Comparison of ENCODE assay signal across 22 mouse cellular contexts in genomic region chr3:85469711-85470110, GRCm38 (mm10).
A peak's percentile ranks its signal among the peaks of the same experiment; 100 is the strongest.
DNase-seq lines count a peak whose midpoint lies in the region; ATAC-seq lines count a peak whose summit lies in the region.
"Had no signal": no experiment of that assay in that cellular context is flagged by ENCODE, and none has a peak within 500 bp of the region (broad histone marks: within the 10 kb centered on the region; RNA-seq: fewer than 3 reads in every experiment).

No protein-coding gene starts in this region.

- no peak overlapping the region for H3K4me3 ChIP-seq in kidney, embryonic 14.5 days (ENCODE audit: low read length)
- H3K4me3 ChIP-seq: heart, embryonic 12.5 days; midbrain, embryonic 12.5 days; neural tube, embryonic 12.5 days had no signal

- H3K27ac ChIP-seq in kidney, embryonic 14.5 days (ENCODE audit: low read depth, low read length) = no peak overlapping the region
- H3K27ac ChIP-seq: midbrain, embryonic 12.5 days; neural tube, embryonic 12.5 days had no signal

- no peak overlapping the region for H3K9ac ChIP-seq in kidney, embryonic 14.5 days (ENCODE audit: low read depth, low read length)
- H3K9ac ChIP-seq: midbrain, embryonic 12.5 days; neural tube, embryonic 12.5 days had no signal

- H3K36me3 ChIP-seq in kidney, embryonic 14.5 days (ENCODE audit: control insufficient read depth, insufficient read depth, low read length) = no peaks in the 10 kb centered on the region
- H3K36me3 ChIP-seq: heart, embryonic 12.5 days; midbrain, embryonic 12.5 days; neural tube, embryonic 12.5 days had no signal

- H3K4me2 ChIP-seq in kidney, embryonic 14.5 days (replicated peaks; ENCODE audit: low read depth, low read length) = no peak overlapping the region
- H3K4me2 ChIP-seq: heart, embryonic 12.5 days; midbrain, embryonic 12.5 days; neural tube, embryonic 12.5 days had no signal

- ATAC-seq in kidney, embryonic 14.5 days (ENCODE audit: low FRiP score, low TSS enrichment) = no peak
- ATAC-seq in monocyte, adult 5-6 weeks (replicated peaks; ENCODE audit: insufficient number of reproducible peaks, low FRiP score, low TSS enrichment, poor library complexity, severe bottlenecking) = no peak
- ATAC-seq: activated CD4-positive, CD25-positive, alpha-beta regulatory T cell, adult 4 months; hindbrain, embryonic 16.5 days; intestine, postnatal 0 days; lung, postnatal 0 days had no signal

- no peaks in the 10 kb centered on the region for H3K4me1 ChIP-seq in kidney, embryonic 14.5 days (ENCODE audit: control insufficient read depth, insufficient read depth, low read length)
- H3K4me1 ChIP-seq: midbrain, embryonic 12.5 days; neural tube, embryonic 12.5 days had no signal

- DNase-seq in adrenal gland, adult (ENCODE audit: inconsistent age in 2 of 2, low spot score in 1 of 2) = peak; percentile 29 to 72
- DNase-seq in adrenal gland, adult 18-20 months (ENCODE audit: low spot score in 2 of 2) = no peak
- DNase-seq in kidney, postnatal 10 days = peak; percentile 16
- peak; percentile 61 for DNase-seq in 416B (ENCODE audit: low read depth)
- peak; percentile 44 for DNase-seq in adrenal gland, postnatal 10 days
- no peak for DNase-seq in gastrocnemius, postnatal 14 days
- DNase-seq: cerebellum, adult 11-12 months; cerebellum, postnatal 25 days; heart, postnatal 4 days; left cerebral cortex, postnatal 4 days; liver; thymus, postnatal 36 days had no signal

- H3K9me3 ChIP-seq in kidney, embryonic 14.5 days (ENCODE audit: control insufficient read depth, low read length) = no peaks in the 10 kb centered on the region
- H3K9me3 ChIP-seq: heart, embryonic 12.5 days; midbrain, embryonic 12.5 days; neural tube, embryonic 12.5 days had no signal

- 51% methylated on average over 6 of the region's 6 CpGs for WGBS in kidney, embryonic 14.5 days

- intact Hi-C loops in gastrocnemius, postnatal 14 days (cut with DNase I; ENCODE audit: low total_unique reads) = no loop called here

- no peaks in the 10 kb centered on the region for H3K27me3 ChIP-seq in kidney, embryonic 14.5 days (ENCODE audit: control insufficient read depth, insufficient read depth, low read length)
- H3K27me3 ChIP-seq: CH12.LX; heart, embryonic 12.5 days; midbrain, embryonic 12.5 days; neural tube, embryonic 12.5 days had no signal

Comparison
In these comparisons a context has a peak if more than half of its experiments do, and no peak if none do; other contexts are left out.
1. DNase-seq: peak in adrenal gland, adult (2 of 2), kidney, postnatal 10 days (single experiment), 416B (single experiment) and adrenal gland, postnatal 10 days (single experiment); none in adrenal gland, adult 18-20 months (0 of 2) and gastrocnemius, postnatal 14 days (single experiment).